Mouse (Mus musculus) left cerebral cortex, adult 2 months (tissue): ENCODE measurements at regions not wholly inside any gene's neighbourhood (a gene's known extent, or its start where the extent isn't known, plus 50 kb on each side); places are given as distances from the start of the nearest gene placed in this dataset.
"Not testable (repeated sequence)": the region's sequence is repeated elsewhere in the genome, so short reads cannot be mapped to it uniquely, and the experiment has no call there.

Experiments used
- DNase-seq, 2 experiments: peaks; one replicate each; pipeline ENCODE4 v3.0.0; 2021 to 2022; ENCODE audit warnings: low spot score in 2 of 2, mixed read lengths in 1 of 2; ENCODE audit errors: extremely low spot score in 1 of 2
- H3K27ac ChIP-seq: fragments of 200-600 bp; 2 replicates; pipeline ENCODE4 v1.8.1; 2022
- H3K4me3 ChIP-seq: fragments of 200-600 bp; 2 replicates; pipeline ENCODE4 v1.8.1; 2022
- CTCF ChIP-seq: fragments of 200-600 bp; IDR thresholded peaks from 2 replicates; pipeline ENCODE4 v1.8.1; 2022; ENCODE audit warnings: antibody characterized with exemption, mild to moderate bottlenecking, moderate library complexity
- intact Hi-C: fragments of 180-260 bp; cut with DNase I; formaldehyde crosslinking; loops from one replicate; pipeline ENCODE4 v1.15.1; 2025

DNA sequence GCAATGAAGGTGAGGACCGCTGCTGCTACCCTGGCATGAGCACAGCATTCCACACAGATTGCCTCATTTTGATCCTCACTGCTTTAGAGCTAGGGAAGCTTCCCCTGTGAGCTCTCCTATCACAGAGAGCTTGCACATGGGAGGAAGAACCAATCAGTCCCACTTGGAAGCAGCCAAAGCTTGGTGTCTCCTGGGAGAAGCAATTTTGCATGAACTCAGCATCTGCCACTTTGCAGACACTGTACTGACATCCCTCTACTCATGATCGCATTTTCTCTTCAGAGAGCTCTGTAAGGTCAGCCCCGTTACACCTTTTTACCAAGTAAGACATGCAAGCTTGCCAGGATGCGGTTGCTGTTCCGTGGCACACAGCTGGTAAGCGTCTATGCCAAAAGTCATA, 455.9 kb upstream of the Sall1 start:
- no peak overlapping the region for H3K4me3 ChIP-seq
- no peak for DNase-seq
- no peak for TF ChIP-seq CTCF
- H3K27ac ChIP-seq = no peak overlapping the region
- intact Hi-C loops = no loop called here

DNA sequence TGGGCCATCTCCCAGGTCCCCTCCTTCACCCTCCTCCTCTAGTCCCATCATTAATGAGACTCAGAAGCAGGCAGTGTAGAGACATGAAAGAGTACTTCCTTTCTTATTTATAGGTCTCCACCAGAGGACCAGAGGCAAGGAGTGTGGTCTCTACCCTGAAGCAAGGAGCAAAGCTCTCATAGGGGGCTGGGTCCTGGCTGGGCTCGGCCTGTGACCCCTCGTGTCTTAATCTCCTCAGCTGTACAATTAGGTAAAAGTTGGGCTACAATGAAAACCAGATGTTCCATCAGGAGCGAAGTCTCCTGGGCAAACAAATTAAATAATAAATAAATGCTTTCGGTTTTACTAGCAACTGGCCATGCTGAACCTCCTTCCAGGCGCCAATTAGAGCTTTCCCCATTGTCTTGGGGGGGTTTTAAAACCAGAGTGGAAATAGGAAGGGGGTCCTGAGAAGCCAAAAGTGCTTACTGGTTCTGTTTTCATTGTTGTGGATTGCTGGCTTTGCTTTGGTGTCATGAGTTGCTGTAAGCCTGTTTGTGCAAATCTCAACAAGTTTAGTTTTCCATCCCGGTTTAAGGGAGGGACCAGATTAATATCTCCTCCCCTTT, 454.2 kb upstream of the Sall1 start:
- Histone ChIP-seq H3K4me3 (no peak overlapping the region), H3K27ac (no peak overlapping the region)
- DNase-seq = no peak
- no peak for TF ChIP-seq CTCF
- intact Hi-C loops = no loop called here

DNA sequence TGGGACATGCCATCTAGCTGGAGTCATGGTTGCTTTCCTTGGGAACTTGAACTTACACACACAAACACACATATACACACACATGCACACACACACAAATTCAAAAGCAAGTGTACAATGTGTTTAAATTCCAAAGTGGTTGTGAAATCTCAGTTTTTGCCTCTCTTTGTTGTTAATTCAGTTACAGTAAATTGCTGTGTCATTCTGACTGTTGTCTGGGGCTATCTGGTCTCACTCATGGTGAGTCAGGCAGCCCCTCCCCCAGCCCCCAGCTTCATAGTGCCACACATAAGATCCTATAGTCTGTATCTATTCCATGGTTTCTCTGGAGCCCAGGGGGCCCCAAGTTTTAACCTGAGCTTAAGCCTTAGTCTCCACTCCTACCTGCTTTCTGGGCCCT, 448.4 kb upstream of the Sall1 start:
- no peak for DNase-seq
- intact Hi-C loops = no loop called here
- Histone ChIP-seq H3K4me3 (no peak overlapping the region), H3K27ac (no peak overlapping the region)
- TF ChIP-seq CTCF = no peak

DNA sequence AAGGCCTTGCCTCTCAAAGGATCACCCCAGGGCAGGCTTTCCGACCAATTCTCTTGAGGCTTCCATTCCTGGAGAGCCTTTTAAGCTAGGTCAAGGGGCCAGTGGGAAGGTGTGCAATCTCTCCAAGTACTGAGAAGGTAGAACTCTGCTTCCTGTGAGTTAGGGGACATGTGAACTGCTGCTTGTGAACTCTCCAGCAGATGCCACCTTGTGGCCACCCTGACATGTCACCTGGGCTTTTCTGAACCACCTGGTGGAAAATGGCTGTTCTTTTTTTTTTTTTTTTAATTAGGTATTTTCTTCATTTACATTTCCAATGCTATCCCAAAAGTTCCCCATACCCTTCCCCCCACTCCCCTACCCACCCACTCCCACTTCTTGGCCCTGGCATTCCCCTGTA, 438.5 kb upstream of the Sall1 start:
- not testable (repeated sequence) for H3K27ac ChIP-seq

DNA sequence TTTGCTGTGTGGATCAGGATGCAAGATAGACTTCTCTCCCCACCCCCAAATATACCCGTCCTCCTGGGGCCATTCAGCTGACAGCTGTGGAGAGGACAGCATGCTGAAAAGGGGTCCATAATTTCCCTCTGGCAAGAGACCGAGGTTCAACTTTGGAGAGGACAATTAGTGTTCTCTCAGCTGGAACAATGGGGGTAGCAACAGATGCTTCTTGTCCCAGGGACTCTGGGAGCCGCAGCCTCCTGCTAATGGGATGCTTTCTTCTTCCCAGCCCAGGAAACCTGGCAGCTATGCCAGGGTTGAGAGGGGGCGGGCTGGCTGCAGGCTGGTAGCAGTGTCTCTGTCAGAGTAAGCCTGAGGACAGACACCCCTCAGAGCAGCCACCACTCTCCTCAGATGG, 433.0 kb upstream of the Sall1 start:
- H3K27ac ChIP-seq = no peak overlapping the region
- TF ChIP-seq CTCF = no peak
- intact Hi-C loops = no loop called here
- no peak overlapping the region for H3K4me3 ChIP-seq
- DNase-seq = no peak

More for the DNA sequence above, 438.5 kb upstream of the Sall1 start:
- DNase-seq, intact Hi-C loops, H3K4me3 ChIP-seq: not testable (repeated sequence)

DNA sequence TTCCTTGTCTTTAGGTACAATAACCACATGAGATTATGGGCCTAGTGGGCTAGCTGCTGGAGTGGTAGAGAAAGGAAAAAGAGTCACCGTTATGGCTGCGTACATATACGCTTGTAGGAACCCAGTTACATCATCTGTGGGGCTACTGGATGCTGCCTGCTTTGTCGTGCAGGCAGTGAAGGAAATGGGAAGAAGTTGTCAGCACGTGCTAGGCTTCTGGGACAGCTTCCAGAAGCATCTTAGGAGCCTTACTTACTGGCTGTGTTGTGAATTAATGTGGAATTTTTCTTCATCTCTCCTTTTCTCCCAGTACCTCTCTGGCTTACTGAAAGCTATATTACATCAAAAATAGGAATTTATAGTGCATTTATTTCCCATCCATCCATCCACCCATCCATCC, 427.2 kb upstream of the Sall1 start:
- Histone ChIP-seq H3K27ac (no peak overlapping the region), H3K4me3 (no peak overlapping the region)
- intact Hi-C loops = no loop called here
- TF ChIP-seq CTCF = no peak
- DNase-seq = no peak

DNA sequence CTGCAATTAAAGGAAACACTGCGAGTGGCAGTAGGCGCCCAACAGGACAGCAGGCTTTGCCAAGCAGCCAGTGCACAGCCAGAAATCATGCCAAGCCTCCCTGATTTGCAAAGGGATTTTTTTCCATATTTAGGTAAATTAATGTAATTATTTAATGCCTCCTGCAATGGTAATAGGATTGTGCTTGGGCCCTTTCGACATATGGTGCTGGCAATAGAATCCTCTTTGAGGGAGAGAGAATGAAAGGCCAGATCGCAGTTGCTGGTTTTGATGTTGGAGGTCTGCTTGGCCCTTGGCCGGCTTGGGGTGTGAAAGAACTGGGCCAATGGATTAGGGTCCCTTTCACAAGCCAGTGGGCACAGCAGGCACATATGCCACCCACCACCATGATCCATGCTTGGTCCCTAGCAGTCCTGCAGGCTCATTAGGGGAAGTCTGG, 424.8 kb upstream of the Sall1 start:
- H3K4me3 ChIP-seq = no peak overlapping the region
- TF ChIP-seq CTCF = no peak
- DNase-seq = no peak
- H3K27ac ChIP-seq = no peak overlapping the region
- intact Hi-C loops = no loop called here

DNA sequence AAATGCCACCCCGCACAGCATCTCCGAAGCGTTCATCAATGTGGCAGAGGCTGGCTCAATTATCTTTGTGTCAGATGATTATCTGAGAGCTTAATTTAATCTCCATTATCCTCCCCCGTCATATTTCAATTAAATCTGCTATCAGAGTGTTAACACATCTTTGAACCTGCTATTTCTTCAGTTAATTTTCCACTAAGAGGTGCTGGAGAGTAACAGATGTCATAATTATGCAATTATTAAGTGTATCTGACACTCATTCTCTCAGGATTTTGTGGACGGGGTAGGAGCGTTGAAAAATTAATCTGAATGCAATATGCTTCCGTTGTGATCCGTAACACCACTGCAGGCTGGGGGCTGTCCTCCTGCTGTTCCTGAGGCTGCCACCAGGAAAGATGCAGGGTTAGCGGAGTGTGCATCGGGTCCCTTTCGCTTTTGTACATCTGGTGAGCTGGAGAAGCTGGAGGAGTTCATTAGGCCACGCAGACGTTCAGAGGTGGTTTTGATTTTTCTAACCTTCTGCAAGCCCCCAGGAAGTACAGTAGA, 421.3 kb upstream of the Sall1 start:
- Histone ChIP-seq H3K4me3 (no peak overlapping the region), H3K27ac (no peak overlapping the region)
- DNase-seq = no peak
- intact Hi-C loops = no loop called here
- no peak for TF ChIP-seq CTCF

DNA sequence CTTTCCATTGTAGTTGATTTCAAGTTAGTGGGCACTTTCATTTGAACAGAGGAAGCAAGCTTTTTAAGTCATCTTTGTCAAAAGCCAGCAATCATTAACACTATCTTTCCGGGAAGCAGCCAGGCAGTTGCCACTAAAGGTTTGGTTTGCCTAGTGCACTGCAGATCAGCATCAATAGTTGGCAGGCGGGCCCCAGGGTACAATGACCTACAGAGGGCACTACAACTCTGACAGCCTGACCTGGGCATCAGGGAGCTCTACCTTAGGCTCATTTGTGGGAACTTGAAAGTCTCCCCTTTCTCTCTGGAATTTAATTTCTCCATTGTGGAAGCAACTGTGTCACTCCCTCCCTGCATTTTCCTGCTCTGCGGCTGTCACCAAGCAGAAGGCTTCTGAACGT, 412.6 kb upstream of the Sall1 start:
- TF ChIP-seq CTCF = no peak; the same call in 1 of the 2 replicates
- intact Hi-C loops = no loop called here
- Histone ChIP-seq H3K27ac (no peak overlapping the region), H3K4me3 (no peak overlapping the region)
- DNase-seq = no peak

DNA sequence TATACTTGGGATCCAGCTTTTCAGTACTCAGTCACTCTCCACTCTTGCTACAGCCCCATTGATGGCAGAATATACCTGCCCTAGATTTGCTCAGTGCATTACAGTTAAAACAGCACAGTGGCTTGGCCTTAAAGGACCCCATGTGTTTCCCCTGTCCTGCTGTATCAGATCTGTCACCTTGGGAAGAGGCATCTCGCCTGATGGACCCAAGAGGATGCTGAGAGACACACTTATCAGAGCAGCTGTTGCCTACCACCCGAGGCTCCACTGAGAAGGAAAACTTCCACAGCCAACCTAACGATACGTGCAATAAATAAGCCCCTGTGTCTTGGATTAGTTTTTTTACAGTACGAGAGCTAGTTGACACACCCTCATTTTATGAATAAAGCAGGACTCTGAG, 411.8 kb upstream of the Sall1 start:
- no peak overlapping the region for H3K4me3 ChIP-seq

DNA sequence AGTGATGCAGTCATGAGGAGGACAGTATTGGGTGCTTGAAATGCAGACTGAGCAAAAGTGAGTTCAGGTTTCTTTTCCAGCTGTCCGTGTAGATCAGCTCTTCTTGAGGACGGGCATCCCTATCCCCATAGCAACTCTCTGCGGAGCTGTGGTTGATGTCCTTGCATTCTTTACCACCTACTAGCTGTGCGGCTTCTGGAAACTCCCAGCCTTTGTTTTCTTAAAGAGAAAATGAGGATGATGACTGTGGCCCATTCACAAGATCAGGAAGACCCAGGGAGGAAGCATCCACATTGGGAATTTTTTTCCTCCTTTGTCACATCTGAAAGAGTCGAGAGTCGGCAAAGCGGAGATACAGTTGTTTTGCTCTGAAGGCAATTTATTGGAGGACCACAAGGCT, 410.2 kb upstream of the Sall1 start:
- DNase-seq = no peak
- H3K4me3 ChIP-seq = no peak overlapping the region
- no peak overlapping the region for H3K27ac ChIP-seq
- intact Hi-C loops = no loop called here
- TF ChIP-seq CTCF = no peak

More for the DNA sequence above, 411.8 kb upstream of the Sall1 start:
- DNase-seq = no peak
- intact Hi-C loops = no loop called here
- TF ChIP-seq CTCF = no peak
- no peak overlapping the region for H3K27ac ChIP-seq

DNA sequence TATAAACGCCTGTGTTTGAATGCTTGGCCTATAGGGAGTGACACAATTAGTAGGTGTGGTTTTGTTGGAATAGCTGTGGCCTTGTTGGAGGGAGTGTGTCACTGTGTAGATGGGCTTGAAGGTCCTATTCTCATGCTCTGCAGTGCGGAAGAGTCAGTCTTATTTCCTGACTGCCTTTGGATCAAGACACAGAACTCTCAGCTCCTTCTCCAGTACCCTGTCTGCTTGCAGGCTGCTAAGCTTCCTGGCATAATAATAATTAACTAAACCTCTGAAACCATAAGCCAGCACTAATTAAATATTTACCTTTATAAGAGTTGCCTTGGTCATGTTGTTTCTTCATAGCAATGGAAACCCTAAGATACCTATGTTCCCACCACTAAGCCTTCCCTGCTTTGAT, 409.8 kb upstream of the Sall1 start:
- intact Hi-C loops = no loop called here
- Histone ChIP-seq H3K4me3 (no peak overlapping the region), H3K27ac (no peak overlapping the region)
- TF ChIP-seq CTCF = no peak
- DNase-seq = no peak

DNA sequence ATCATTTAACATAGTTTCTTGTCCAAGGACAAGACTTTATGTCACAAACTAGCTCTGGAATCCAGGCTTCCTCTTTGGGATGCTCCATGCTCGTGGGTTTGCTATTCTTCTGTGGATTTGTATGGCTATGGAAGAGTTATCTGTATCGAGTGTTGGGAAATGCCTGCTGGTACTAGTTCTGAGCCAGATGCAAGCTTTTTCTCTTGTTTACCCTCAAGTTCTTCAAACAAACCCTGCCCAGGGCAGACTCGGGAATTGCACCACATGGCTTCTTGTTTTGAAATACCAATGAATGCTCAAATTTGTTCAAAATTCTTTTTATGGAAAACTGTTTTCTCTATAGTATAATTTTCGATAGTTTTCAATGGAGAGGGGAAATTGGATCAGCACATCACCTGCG, 400.5 kb upstream of the Sall1 start:
- Histone ChIP-seq H3K27ac (no peak overlapping the region), H3K4me3 (no peak overlapping the region)
- DNase-seq = no peak
- no peak for TF ChIP-seq CTCF
- intact Hi-C loops = no loop called here
